Mouse (Mus musculus) liver, embryonic 13.5 days (tissue): Measurements from ENCODE around the gene Kifc1. TPM values are rescaled to one million over a fixed set of nuclear protein-coding genes. Genes with fewer than 3 reads are reported as not detected.
A peak's percentile ranks its signal among the peaks of the same experiment; 100 is the strongest.
"Not testable (repeated sequence)": the region's sequence is repeated elsewhere in the genome, so short reads cannot be mapped to it uniquely, and the experiment has no call there.

Experiments
- ATAC-seq: fragments of 200-750 bp; cut with Nextera tagmentation; 2 replicates; pipeline ENCODE4 v1.8.0; 2017; ENCODE audit warnings: low read depth, mild to moderate bottlenecking, moderate number of reproducible peaks, moderate library complexity
- DNase-seq: peaks from one replicate; pipeline ENCODE4 v3.0.0; 2022
- H3K27ac ChIP-seq: fragments of 300-500 bp; sonication (generic); 2 replicates; pipeline ENCODE4 v1.5.1; 2015; ENCODE audit warnings: moderate library complexity, mild to moderate bottlenecking, inconsistent platforms
- H3K27me3 ChIP-seq: fragments of 300-500 bp; sonication (generic); 2 replicates; pipeline ENCODE4 v1.6.1; 2015; ENCODE audit warnings: mild to moderate bottlenecking, inconsistent platforms
- H3K36me3 ChIP-seq: fragments of 300-500 bp; sonication (generic); 2 replicates; pipeline ENCODE4 v1.6.1; 2015; ENCODE audit warnings: mild to moderate bottlenecking, inconsistent platforms
- H3K4me1 ChIP-seq: fragments of 300-500 bp; sonication (generic); replicated peaks from 2 replicates; pipeline ENCODE4 v1.6.1; 2015; ENCODE audit warnings: inconsistent platforms
- H3K4me2 ChIP-seq: fragments of 300-500 bp; sonication (generic); 2 replicates; pipeline ENCODE4 v1.6.1; 2015; ENCODE audit warnings: inconsistent platforms, mild to moderate bottlenecking, moderate library complexity
- H3K4me3 ChIP-seq: fragments of 300-500 bp; sonication (generic); replicated peaks from 2 replicates; pipeline ENCODE4 v1.5.1; 2015; ENCODE audit warnings: mild to moderate bottlenecking, inconsistent platforms
- H3K9ac ChIP-seq: fragments of 300-500 bp; sonication (generic); 2 replicates; pipeline ENCODE4 v1.6.1; 2015; ENCODE audit warnings: mild to moderate bottlenecking, inconsistent platforms
- H3K9me3 ChIP-seq: fragments of 300-500 bp; sonication (generic); replicated peaks from 2 replicates; pipeline ENCODE4 v1.6.1; 2016; ENCODE audit warnings: inconsistent platforms
- WGBS: fragments of 180-500 bp; shearing (Covaris S2); methylation state at CpG from one replicate; pipeline ENCODE4 v1.1.7; 2015; ENCODE audit not compliant: insufficient replicate concordance; 5-methylcytosine and 5-hydroxymethylcytosine counted together
- polyA plus RNA-seq: library from polyadenylated mRNA; unstranded; fragments of >200 nt; fragmentation: Nextera tagmentation; extraction: Ambion mirVana; gene quantifications from 2 replicates; pipeline ENCODE4 v1.2.1, GENCODE M21; 2015

The Kifc1 gene
- polyA plus RNA-seq, 1 experiment from 2014 or later, result 6.9 TPM

- Histone ChIP-seq H3K27ac (peak overlapping the region; percentile 93), H3K27me3 (no peaks in the 10 kb centered on the region), H3K36me3 (no peaks in the 10 kb centered on the region), H3K4me3 (no peak overlapping the region), H3K4me2 (peak overlapping the region; percentile 19), H3K9me3 (no peaks in the 10 kb centered on the region), H3K4me1 (peaks cover 76% of the 10 kb centered on the region), H3K9ac (peak overlapping the region; percentile 59; the same call in 1 of the 2 replicates)
- ATAC-seq (peak; percentile 76), DNase-seq (peak; percentile 61)
- 6% methylated on average over 4 of the region's 4 CpGs for WGBS
Measured at GRCm38 (mm10) chr17:33899642-33900041, 9.2 kb upstream of the Kifc1 start.

GRCm38 (mm10) chr17:33898193-33898592 lies 7.7 kb upstream of the Kifc1 start:
- not testable (repeated sequence) for H3K4me2 ChIP-seq, H3K27me3 ChIP-seq, H3K9me3 ChIP-seq, ATAC-seq, H3K4me3 ChIP-seq, H3K36me3 ChIP-seq, DNase-seq
- peak overlapping the region; percentile 41; the same call in 1 of the 2 replicates for H3K9ac ChIP-seq
- H3K27ac ChIP-seq, result peak overlapping the region; percentile 93
- 70% methylated on average over 4 of the region's 4 CpGs for WGBS
- peaks cover 64% of the 10 kb centered on the region for H3K4me1 ChIP-seq

GRCm38 (mm10) chr17:33897114-33897794 lies 6.8 kb upstream of the Kifc1 start:
- no peak for ATAC-seq
- no peak overlapping the region for H3K4me3 ChIP-seq
- no peaks in the 10 kb centered on the region for H3K36me3 ChIP-seq
- peak overlapping the region; percentile 93 for H3K27ac ChIP-seq
- 11% methylated on average over 6 of the region's 6 CpGs for WGBS
- no peaks in the 10 kb centered on the region for H3K9me3 ChIP-seq
- H3K9ac ChIP-seq, result no peak overlapping the region
- H3K4me1 ChIP-seq, result peaks cover 54% of the 10 kb centered on the region
- peak; percentile 52 for DNase-seq
- H3K27me3 ChIP-seq, result no peaks in the 10 kb centered on the region
- no peak overlapping the region for H3K4me2 ChIP-seq

- H3K4me1 ChIP-seq, result peaks cover 28% of the 10 kb centered on the region
- 69% methylated on average over 4 of the region's 4 CpGs for WGBS
- not testable (repeated sequence) for H3K9me3 ChIP-seq, H3K27me3 ChIP-seq, DNase-seq, H3K4me3 ChIP-seq, ATAC-seq, H3K36me3 ChIP-seq, H3K27ac ChIP-seq, H3K9ac ChIP-seq, H3K4me2 ChIP-seq
Measured at GRCm38 (mm10) chr17:33893011-33893410, 2.5 kb upstream of the Kifc1 start.

- Histone ChIP-seq H3K9ac (no peak overlapping the region), H3K4me2 (no peak overlapping the region), H3K27ac (no peak overlapping the region), H3K36me3 (peaks cover 4% of the 10 kb centered on the region; the same call in 1 of the 2 replicates), H3K4me1 (peaks cover 28% of the 10 kb centered on the region), H3K27me3 (no peaks in the 10 kb centered on the region), H3K4me3 (no peak overlapping the region), H3K9me3 (no peaks in the 10 kb centered on the region)
- 40% methylated on average over 7 of the region's 7 CpGs for WGBS
- ATAC-seq (no peak), DNase-seq (no peak)
Measured at GRCm38 (mm10) chr17:33892429-33892828, 2.0 kb upstream of the Kifc1 start.

- H3K4me2 ChIP-seq, H3K27ac ChIP-seq, H3K27me3 ChIP-seq, H3K9me3 ChIP-seq, ATAC-seq, H3K4me3 ChIP-seq, H3K9ac ChIP-seq, DNase-seq, H3K36me3 ChIP-seq: not testable (repeated sequence)
- 56% methylated on average over 6 of the region's 6 CpGs for WGBS
- H3K4me1 ChIP-seq, result peaks cover 29% of the 10 kb centered on the region
Measured at GRCm38 (mm10) chr17:33891892-33892291, 1.4 kb upstream of the Kifc1 start.

- H3K36me3 ChIP-seq, result peaks cover 12% of the 10 kb centered on the region
Measured at GRCm38 (mm10) chr17:33891357-33891756, 896 bp upstream of the Kifc1 start.

GRCm38 (mm10) chr17:33889941-33890532 lies 424 bp downstream of the Kifc1 start:
- H3K27me3 ChIP-seq, H3K9me3 ChIP-seq, DNase-seq: not testable (repeated sequence)
- under 1% methylated on average over 44 of the region's 44 CpGs for WGBS
- Histone ChIP-seq H3K9ac (peak overlapping the region; percentile 92), H3K27ac (peak overlapping the region; percentile 85), H3K4me2 (peak overlapping the region; percentile 76), H3K4me1 (peaks cover 27% of the 10 kb centered on the region), H3K4me3 (peak overlapping the region; percentile 82), H3K36me3 (peaks cover 25% of the 10 kb centered on the region)
- peak; percentile 4 for ATAC-seq

More at GRCm38 (mm10) chr17:33891357-33891756, 896 bp upstream of the Kifc1 start:
- Histone ChIP-seq H3K27ac (no peak overlapping the region), H3K4me3 (no peak overlapping the region), H3K27me3 (no peaks in the 10 kb centered on the region), H3K9ac (no peak overlapping the region), H3K4me2 (peak overlapping the region; percentile 23; the same call in 1 of the 2 replicates), H3K9me3 (no peaks in the 10 kb centered on the region), H3K4me1 (peaks cover 27% of the 10 kb centered on the region)
- WGBS, result 57% methylated on average over 2 of the region's 2 CpGs
- DNase-seq, result no peak
- ATAC-seq, result no peak

GRCm38 (mm10) chr17:33888230-33888629 lies 2.2 kb downstream of the Kifc1 start:
- H3K9me3 ChIP-seq, DNase-seq, H3K27me3 ChIP-seq, ATAC-seq: not testable (repeated sequence)
- peak overlapping the region; percentile 82 for H3K4me3 ChIP-seq
- peaks cover 42% of the 10 kb centered on the region for H3K36me3 ChIP-seq
- peak overlapping the region; percentile 43 for H3K27ac ChIP-seq
- H3K9ac ChIP-seq, result peak overlapping the region; percentile 92
- H3K4me1 ChIP-seq, result peaks cover 27% of the 10 kb centered on the region
- H3K4me2 ChIP-seq, result peak overlapping the region; percentile 76

GRCm38 (mm10) chr17:33887802-33888201 lies 2.7 kb downstream of the Kifc1 start:
- H3K4me3 ChIP-seq, result peak overlapping the region; percentile 82
- 32% methylated on average over 2 of the region's 2 CpGs for WGBS

GRCm38 (mm10) chr17:33884320-33884719 lies 6.1 kb downstream of the Kifc1 start:
- ATAC-seq, H3K27ac ChIP-seq, H3K9ac ChIP-seq, H3K9me3 ChIP-seq, H3K4me2 ChIP-seq, H3K27me3 ChIP-seq, H3K4me3 ChIP-seq, DNase-seq: not testable (repeated sequence)
- 95% methylated on average over 10 of the region's 11 CpGs for WGBS
- H3K4me1 ChIP-seq, result peaks cover 24% of the 10 kb centered on the region
- peaks cover 80% of the 10 kb centered on the region for H3K36me3 ChIP-seq

More at GRCm38 (mm10) chr17:33887802-33888201, 2.7 kb downstream of the Kifc1 start:
- H3K27ac ChIP-seq, result peak overlapping the region; percentile 43; the same call in 1 of the 2 replicates
- H3K9me3 ChIP-seq, ATAC-seq, H3K27me3 ChIP-seq, DNase-seq: not testable (repeated sequence)
- H3K4me2 ChIP-seq, result peak overlapping the region; percentile 76
- peaks cover 46% of the 10 kb centered on the region for H3K36me3 ChIP-seq
- peak overlapping the region; percentile 92; the same call in 1 of the 2 replicates for H3K9ac ChIP-seq
- peaks cover 27% of the 10 kb centered on the region for H3K4me1 ChIP-seq
